Mouse (Mus musculus) urinary bladder, postnatal 36 days (tissue): ENCODE measurements around the gene Snx21.
A peak's percentile ranks its signal among the peaks of the same experiment; 100 is the strongest.
"Not testable (repeated sequence)": the region's sequence is repeated elsewhere in the genome, so short reads cannot be mapped to it uniquely, and the experiment has no call there.

Experiments used
- DNase-seq, 2 experiments: peaks; one replicate each; pipeline ENCODE4 v3.0.0; 2022; ENCODE audit warnings: low spot score in 2 of 2, mixed read lengths in 1 of 2

Snx21 gene

GRCm38 (mm10) chr2:164793772-164794171, 8.1 kb downstream of the Snx21 start:
- DNase-seq = no peak

GRCm38 (mm10) chr2:164794293-164794692, 8.7 kb downstream of the Snx21 start:
- peak in 1 of 2 experiments; percentile 74 for DNase-seq

DNA sequence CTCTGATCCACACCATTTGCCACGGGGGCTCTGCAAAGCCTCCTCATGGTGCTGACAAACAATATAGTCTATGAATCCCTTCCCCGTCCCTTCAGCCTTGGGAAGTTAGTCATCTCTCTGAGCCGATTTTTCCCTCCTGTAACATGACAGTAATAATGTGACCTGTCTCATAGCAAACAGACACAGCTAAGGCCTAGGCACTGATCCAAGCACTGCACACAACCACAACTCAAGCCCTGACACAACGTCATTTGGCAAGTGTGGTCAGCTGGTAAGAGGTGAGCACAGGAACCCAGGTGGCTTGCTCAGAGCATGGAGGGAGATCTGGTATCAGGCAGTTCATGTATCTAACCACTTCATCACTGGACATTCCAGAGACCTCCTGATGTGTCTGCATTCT, 10.2 kb downstream of the Snx21 start:
- no peak for DNase-seq

GRCm38 (mm10) chr2:164798554-164798953, 12.9 kb downstream of the Snx21 start:
- not testable (repeated sequence) for DNase-seq

GRCm38 (mm10) chr2:164800252-164801004, 14.8 kb downstream of the Snx21 start:
- no peak for DNase-seq

GRCm38 (mm10) chr2:164803201-164803920, 17.7 kb downstream of the Snx21 start:
- DNase-seq = no peak

DNA sequence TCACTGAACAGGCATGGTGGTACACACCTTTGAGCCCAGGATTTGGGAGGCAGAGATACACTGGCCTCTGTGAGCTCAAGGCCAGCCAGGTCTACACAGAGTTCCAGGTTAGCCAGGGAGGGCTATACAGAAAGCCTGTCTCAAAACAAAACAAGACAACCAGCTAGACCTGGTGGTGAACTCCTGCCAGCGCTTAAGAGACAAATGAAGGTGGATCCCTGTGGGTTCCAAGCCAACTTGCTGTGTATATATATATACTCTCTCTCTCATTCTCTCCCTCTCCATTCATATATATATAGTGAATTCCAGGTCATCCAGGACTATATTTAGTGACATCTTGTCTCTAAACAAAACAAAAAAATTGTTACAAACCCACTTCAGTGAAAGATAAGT, 18.3 kb downstream of the Snx21 start:
- no peak for DNase-seq

GRCm38 (mm10) chr2:164804533-164805331, 19.1 kb downstream of the Snx21 start, which contains the start of the genes Acot8 and Zswim3:
Gene Acot8 (minus strand): TSS chr2:164804882.
Gene Zswim3 (plus strand): TSS chr2:164805098.
- peak; percentile 98 to 99 for DNase-seq

- DNase-seq = no peak
Measured at GRCm38 (mm10) chr2:164805332-164805718, 19.7 kb downstream of the Snx21 start.

DNA sequence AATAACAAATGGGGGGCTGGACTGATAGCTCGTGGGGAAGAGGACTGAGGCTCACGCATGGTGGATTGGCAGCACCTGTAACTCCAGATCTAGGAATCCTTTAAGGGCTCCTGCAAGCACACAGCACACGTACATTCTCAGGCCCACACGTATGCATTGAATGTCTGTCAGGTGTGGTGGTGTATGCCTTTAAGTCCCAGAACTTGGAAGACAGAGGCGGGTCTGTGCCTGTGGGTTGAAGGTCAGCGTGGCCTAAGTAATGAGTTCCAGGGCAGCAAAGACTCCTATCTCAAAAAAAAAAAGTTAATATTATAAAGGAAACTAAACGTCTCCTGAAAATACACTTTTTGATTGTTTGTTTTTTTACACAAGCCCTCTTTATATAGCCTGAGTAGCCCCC, 21.0 kb downstream of the Snx21 start:
- no peak for DNase-seq

DNA sequence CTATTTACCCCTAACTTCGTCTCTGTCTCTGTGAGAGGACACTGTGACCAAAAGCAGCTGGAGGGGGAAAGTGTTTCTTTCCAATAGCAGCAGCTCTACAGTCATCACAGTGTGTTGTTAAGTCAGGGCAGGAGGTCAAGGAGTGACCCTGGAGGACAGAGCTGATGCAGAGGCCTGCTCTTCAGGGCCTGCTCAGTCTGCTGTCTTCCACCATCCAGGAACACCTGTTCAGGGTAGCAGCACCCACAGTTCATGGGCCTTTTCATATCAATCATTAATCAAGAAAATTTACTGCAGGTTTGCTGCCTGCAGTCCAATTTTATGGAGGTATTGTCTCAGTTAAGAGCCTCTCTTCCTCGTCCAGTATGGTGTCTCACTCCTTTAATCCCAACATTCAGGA, 27.9 kb downstream of the Snx21 start:
- no peak for DNase-seq

GRCm38 (mm10) chr2:164815348-164815747, 29.7 kb downstream of the Snx21 start:
- DNase-seq = no peak

DNA sequence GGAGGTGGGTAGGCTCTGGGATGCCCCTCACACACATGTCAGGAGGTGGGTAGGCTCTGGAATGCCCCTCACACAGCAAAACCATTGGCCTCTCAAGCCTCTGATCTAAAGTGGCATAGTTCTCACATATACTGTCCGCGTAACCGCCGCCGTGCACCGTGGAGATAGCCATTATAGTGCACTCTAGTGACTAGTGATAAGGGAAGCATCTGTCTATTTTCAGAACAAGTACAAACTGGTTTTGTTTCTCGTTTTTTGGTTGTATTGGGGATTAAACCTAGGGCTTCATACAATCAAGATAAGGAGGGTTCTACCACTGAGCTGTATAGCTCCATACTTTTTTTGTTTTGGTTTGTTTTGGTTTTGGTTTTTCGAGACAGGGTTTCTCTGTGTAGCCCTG, 30.2 kb downstream of the Snx21 start:
- DNase-seq = no peak

DNA sequence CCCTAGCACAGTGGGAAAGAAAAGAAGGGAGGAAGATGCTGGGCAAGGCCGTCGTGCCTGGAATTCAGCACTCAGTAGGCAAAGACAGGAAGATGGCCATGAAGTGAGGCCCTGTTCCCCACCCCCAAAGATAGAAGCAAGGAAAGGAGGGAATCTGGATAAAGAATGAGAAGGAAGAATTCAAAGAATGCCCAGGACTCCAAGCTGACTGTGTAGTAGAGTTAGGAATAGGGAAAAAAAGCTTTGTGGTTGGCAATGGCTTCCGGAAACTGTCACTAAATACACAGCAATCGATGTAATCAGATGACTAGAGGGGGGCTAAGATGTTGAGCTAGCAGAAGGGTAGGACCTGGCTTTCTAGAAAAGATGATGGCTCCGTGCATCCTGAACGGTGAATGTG, 31.6 kb downstream of the Snx21 start:
- no peak for DNase-seq

GRCm38 (mm10) chr2:164817703-164818102, 32.1 kb downstream of the Snx21 start:
- DNase-seq = no peak

DNA sequence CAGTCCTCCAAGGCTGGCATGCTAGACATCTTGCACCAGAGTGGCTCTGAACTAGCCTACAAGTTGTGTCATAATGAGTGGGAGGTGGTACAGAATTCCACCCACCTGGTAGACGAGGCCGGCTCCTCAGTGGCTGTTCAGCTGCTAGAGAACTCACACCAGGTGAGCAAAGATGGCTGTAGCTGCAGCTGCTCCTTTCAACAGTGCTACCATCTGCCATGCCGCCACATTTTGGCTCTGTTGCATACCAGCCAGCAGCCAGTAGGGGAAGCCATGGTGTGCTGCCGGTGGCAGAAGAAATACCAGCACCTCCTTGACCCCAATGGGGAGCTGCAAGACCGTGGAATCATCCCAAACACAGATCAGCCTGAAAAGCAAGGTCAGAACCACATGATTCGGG, 35.4 kb downstream of the Snx21 start:
- no peak for DNase-seq

GRCm38 (mm10) chr2:164822636-164823165, 37.1 kb downstream of the Snx21 start, which contains the start of gene Zswim1:
Gene Zswim1 (plus strand): TSS chr2:164822686.
- peak; percentile 100 for DNase-seq

DNA sequence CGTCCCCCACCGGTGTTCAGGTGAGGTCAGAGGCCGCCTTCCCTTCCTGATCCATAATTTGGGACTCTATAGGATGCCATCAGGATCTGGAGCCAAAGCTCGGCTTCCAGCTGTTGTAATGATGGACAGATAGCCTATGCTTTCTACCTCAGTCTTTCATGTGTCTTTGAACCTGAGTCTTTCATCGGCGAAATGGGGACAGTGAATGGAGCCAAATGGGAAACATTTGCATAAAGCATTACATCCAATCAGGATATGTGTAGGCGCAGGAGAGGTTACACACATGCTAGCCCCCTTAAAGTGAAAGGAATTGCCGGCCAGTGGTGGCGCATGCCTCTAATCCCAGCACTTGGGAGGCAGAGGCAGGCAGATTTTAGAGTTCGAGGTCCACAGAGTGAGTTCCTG, 37.6 kb downstream of the Snx21 start:
- no peak for DNase-seq

GRCm38 (mm10) chr2:164823969-164824368, 38.3 kb downstream of the Snx21 start:
- DNase-seq = no peak

- no peak for DNase-seq
Measured at GRCm38 (mm10) chr2:164825521-164825920, 39.9 kb downstream of the Snx21 start.

GRCm38 (mm10) chr2:164827146-164827850, 41.7 kb downstream of the Snx21 start:
- DNase-seq = no peak
